Mouse (Mus musculus) heart, adult 18-20 months (tissue): ENCODE results near the gene Grhpr. TPM values are rescaled to one million over a fixed set of nuclear protein-coding genes. Genes with fewer than 3 reads are reported as not detected.
"Not testable (repeated sequence)": the region's sequence is repeated elsewhere in the genome, so short reads cannot be mapped to it uniquely, and the experiment has no call there.

Experiments used
- DNase-seq, 2 experiments: peaks; one replicate each; pipeline ENCODE4 v3.0.0; 2021 to 2022; ENCODE audit warnings: mixed read lengths in 1 of 2
- total RNA-seq, 2 experiments: library from RNA; stranded (reverse); gene quantifications; 2 replicates each; pipeline ENCODE4 v1.2.3; 2021

Gene Grhpr
- total RNA-seq, 2 experiments from 2014 or later: 38.6 to 43.6 TPM

DNA sequence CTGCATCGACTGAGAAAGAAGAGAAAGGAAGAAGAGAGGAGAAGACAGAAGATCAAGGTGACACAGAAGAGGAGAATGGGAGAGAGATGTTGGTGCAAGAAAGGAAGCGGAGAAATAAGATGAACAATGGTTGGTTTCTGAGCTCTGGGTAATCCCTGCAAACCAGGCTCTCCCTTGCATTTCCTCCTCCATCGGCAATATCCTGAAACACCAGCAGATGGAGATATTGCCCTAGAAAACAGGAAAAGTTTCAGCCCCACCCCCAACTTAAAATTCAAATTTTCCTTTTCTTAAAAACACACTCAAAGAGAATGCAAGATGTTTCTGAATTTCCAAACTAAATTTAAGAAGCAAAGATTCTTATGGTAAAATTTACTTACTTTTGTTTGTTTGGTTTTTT, 34.4 kb downstream of the Grhpr start:
- DNase-seq: peak; percentile 61 to 87

DNA sequence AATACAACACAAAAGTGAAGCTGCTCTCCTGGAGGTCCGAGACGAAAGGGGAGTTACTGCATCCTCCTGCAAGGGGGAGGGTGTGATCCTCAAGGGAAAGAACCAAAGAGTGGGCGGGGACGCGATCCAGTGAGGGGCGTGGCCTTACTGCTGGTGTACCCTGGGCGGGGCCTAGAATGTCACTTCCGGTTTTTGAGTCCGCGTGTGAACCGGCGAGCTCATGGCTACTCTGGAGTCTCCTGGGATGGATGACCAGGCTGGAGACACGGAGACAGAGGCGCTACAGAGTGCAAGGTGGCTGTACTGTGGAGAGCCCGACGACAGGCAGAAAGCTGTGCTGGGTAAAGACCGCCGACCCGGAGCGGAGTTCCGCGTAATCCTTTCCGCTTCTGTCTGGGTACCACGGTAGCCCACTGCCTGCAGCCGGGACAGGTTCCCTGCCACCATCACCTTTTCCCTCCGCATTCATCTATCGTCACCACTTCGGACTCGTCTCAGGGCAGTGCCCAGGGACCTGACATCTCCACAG, 37.3 kb downstream of the Grhpr start, which contains the start of gene Polr1e:
Gene Polr1e, plus strand, starts transcription at position 132 of the 529 bp plus-strand sequence.
- DNase-seq: peak; percentile 96 to 99

DNA sequence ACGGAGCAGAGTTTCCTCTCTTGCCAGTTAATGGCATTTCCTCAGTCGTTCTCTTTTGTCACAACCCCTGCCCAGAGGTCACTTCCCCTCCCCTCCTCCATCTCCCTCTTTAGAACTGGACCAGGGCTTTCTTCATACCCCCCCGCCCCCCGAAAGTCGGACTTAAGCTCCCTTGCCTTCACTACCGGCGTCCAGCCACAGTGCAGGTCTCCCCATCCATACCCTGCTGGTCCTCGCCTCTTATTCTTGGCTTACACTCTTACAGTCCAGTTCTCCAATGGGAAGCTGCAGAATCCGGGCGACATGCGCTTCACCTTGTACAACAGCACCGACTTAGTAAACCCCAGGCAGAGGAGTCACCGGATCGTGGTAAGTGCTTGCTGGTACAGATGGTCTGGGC, 37.8 kb downstream of the Grhpr start:
- DNase-seq: peak in 1 of 2 experiments; percentile 17

DNA sequence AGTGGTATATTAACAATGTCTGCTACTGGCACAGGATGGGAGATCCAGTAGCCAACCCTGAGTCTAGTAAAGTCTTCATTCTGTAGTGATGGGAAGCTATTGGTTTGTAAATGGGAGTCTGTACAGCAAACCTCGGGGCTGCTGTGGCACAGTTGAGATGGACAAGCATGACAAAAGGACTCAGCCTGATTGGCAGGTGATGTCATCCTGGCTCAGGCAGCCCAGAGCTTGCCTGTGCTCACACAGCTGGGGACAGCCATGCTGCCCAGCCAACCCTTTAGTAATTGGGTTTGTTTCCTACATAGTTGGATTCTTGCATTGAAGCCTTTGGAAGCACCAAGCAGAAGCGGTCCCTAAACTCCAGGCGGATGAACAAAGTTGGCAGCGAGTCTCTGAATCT, 45.3 kb downstream of the Grhpr start:
- no peak for DNase-seq

DNA sequence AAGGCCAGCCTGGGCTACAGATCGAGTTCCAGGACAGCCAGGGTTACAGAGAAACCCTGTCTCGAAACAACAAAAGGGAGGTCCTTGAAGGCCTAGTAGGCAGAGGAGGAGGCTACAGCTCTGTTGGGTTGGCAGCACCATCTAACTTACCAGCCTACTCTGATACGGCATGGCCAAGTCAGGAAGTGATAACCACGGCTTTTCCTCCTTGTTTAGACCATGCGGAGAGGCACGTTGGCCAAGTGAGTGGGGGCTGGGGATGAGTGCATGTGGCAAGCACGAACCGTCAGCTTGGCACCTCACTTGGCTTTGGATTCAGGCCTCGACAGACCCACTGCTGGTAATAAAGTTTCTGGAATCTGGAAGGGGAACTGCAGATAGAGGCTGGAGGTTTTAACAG, 51.4 kb downstream of the Grhpr start:
- peak; percentile 53 to 70 for DNase-seq

DNA sequence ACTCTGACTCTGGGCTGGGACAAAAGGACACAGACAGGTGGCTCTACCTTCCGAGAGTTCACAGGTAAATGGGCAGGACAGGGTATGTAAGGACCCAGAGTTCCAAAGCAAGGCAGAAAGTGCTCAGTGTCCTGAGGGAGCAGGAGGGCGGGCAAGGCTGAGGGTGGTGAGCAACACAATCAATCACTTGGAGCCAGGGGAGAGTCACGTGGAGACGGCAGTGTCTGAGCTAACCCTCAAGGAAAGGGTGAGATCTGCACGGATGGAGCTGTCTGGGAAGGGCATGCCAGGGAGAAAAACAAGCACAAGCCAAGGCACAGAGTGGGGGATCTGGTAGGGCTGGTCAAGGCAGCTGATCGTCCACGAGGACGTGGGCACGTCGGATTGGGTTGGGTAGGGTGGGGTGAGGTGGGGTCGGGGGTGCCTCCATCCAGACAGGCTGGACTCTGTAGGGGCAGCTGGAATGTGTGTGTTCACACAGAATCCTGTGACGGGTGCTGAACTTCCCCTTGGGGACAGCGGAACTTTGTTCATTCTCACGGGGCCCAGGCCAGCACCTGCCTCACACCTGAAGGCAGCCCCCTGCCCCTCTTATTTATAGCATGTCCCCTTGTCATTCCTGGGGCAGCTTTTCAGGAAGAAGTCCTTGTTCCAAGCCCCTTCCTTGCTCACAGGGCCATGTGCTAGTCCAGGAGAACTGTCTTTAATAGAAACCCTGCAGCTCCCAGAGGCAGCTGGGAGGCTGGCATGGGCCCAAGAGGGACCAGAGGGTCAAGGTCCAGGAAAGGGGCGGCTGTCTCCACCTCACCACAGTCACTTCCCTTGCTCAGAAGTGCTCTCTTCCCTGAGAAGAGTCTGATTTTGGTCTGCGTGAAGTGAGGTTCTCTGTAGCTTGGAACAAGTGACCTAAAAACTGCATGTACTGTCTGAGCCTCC, 53.8 kb downstream of the Grhpr start:
- no peak for DNase-seq

DNA sequence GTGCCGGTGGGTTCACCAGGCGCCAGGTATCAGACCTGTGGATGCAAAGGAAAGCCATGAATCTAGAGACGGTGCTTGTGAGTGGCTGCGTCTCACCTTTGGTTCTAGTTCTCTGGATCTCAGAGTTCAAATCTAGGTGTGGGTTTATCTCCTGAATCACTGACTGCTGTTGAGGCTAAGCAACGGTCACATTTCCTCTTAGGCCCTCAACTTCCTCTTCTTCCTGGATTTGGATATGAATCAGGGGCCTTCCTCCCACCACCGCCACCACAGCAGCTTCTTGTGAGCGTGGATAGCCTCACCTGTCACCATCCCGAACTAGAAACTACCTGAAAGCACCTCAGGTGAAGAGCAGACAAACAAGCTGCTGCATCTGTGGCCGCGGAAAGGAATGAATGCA, 54.9 kb downstream of the Grhpr start:
- DNase-seq: no peak

DNA sequence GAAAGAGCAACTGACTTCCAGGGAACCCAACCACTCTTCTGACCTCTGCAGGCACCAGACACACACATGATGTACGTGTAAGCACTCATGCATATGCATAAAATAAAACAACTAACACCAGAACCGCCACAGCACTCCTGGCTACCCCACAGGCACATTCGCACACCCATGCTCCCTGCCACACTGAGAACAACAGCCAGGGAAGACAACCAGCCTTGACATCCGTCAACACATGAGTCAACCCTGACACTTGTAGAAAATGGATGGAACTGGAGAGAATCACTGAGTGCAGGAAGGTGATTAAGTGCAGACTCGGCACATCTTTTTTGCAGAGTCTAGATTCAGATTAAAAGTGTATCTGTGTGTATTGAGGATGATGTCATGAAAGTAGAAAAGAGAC, 55.4 kb downstream of the Grhpr start:
- DNase-seq: no peak

DNA sequence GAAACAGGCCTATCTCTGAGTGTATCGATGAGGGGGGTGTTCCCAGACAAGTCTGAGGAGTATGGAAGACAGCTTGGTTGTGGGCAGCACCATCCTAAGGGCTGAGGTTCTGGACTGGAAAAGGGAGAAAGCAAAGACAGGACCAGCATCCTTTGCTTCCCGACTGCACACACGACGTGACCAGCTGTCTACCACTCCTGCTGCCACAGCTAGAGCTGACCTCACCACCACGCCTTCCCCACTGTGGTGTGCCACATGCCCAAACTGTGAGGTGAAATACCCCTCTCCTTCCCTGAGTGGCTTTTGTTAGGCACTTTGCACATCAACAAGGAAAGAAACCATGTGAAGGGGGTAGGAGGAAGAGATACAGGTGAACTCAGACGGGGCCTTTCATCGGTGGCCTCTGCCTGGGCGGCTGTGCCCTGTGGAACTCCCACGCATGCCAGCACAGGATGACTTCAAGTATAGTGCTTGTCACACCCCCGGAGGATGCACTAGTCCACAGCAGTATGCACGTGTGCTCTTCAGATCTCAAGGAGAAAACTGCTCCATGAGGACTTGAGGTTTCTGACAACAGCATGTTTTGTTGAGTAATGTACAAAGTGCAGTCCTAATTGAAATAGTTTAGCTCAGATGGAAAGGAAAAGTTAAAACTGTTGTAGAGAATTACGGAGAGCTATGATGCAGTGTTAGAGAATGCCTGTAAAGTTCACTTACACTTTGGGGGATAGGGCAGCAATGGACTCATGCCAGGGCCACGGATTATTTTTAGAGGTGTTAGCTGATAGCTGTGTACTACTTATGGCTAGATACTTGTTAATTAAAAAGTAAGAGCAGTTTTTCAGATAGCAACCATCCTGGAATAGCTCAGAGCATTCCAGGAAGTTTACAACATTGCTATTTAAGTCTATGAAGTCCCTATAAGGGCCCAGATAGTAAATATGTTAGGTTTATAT, 56.5 kb downstream of the Grhpr start:
- peak; percentile 70 to 77 for DNase-seq

DNA sequence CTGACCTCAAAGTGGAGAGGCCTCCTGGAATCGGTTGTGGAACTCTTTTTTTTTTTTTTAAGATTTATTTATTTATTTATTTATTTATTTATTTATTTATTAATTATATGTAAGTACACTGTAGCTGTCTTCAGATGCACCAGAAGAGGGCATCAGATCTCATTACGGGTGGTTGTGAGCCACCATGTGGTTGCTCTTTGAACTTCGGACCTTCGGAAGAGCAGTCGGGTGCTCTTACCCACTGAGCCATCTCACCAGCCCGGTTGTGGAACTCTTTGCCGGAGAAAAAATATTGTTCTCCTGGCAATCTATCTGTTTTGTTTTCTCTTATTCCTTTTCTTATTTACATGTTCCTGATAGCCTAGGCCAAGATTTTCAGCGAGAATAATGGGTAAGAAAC, 57.7 kb downstream of the Grhpr start:
- DNase-seq: not testable (repeated sequence)

DNA sequence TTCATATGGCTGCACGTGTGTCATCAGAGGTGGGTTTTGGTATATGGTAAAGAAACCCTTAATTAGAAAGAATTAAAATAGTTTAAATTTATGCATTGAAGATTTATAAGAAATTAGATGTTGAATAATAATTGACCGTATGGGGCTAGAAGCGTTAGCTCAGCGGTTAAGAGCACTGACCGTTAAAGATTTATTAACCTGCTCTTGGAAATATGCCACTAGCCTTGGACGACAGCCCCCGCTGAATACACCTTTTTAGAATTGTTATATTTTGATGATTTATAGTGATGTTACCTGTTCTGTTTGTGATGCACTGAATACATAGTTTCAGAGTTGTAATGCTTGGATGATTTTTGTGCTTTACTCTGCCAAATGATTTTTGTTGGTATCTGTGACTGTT, 58.4 kb downstream of the Grhpr start:
- not testable (repeated sequence) for DNase-seq

Other genes with a start within 250 kb of the Grhpr start
- gene Zcchc7, start 225.5 kb upstream of the Grhpr start, total RNA-seq: 10 to 100 TPM in 1 of 2 experiments, 1 to 10 TPM in 1; 8.4 to 11.6 TPM
- 1 to 10 TPM; 3.7 to 4.1 TPM for gene Zbtb5, start 31.0 kb downstream of the Grhpr start, total RNA-seq
- gene Polr1e, start 37.2 kb downstream of the Grhpr start, total RNA-seq: 10 to 100 TPM; 14.5 to 20.7 TPM
- 1 to 10 TPM; 7.4 to 9.3 TPM for gene Fbxo10, start 103.2 kb downstream of the Grhpr start, total RNA-seq
- 100 to 1,000 TPM; 238 to 281 TPM for gene Tomm5, start 126.7 kb downstream of the Grhpr start, total RNA-seq
- under 1 TPM; 0.30 to 0.33 TPM for gene Frmpd1, start 203.5 kb downstream of the Grhpr start, total RNA-seq